In the genomic region with DNA sequence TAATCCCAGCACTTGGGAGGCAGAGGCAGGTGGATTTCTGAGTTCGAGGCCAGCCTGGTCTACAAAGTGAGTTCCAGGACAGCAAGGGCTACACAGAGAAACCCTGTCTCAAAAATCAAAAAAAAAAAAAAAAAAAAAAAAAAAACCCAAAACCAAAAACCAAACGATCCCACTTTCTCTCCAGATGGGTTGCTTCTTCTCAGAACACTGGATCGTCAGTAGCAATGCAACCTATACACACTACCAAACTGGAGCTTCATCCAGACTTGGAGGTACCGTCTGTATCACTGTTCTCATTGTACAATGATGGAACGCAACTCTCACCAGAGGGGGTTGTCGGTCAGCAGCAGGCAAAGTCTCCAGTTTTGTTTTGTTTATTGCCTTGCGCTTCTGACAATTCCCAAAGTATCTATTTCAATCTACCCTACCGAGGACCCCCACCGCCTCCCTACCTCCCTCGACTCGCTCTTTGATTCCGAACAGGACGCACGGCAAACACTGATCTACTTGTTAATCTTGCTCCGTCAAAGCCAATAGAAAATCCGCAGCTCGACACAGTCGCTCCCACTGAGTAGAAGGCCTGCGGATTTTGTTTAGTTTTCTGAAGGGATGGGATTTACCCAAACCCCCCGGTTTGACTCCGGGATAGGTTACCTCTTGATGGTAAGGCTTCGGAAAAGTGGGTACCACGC, we compare ENCODE assay signal across 1 mouse cellular context.
TF ChIP-seq lines count a peak whose summit lies in the region.

No protein-coding gene starts in this region.

TF ChIP-seq in MEL, 35 proteins besides CTCF, POLR2A, EP300 and RAD21 (continued from another document):
- TF ChIP-seq POLR2AphosphoS5 (IDR thresholded peaks at IDR 0.05; ENCODE audit: borderline replicate concordance, low read depth, low read length) = no peak
